Mouse (Mus musculus): ENCODE measurements at regions not wholly inside any gene's neighbourhood (a gene's known extent, or its start where the extent isn't known, plus 50 kb on each side); places are given as distances from the start of the nearest gene placed in this dataset.

DNA sequence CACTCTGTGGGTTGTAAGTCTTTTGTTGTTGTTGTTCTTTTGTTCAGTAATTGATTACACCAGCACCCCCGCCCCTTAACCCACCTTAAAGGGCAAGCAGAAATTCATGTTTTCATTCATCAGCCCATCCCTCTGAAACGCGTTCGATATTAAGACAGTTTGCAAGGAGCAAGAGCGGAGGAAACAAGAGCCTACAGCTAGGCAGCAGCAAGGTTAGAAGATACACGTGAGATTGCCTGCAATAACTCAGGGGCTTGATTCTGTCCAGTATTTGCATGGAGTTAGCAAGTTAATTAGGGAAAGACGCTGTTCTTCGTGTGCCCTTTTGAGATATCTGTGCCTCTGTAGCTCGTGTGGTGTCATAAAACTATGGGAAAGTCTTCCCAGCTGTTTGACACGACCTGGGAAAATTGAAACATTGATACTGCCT is 202.0 kb downstream of the Gm11146 start:
- no peak for DNase-seq (ENCODE audit: low spot score)

DNA sequence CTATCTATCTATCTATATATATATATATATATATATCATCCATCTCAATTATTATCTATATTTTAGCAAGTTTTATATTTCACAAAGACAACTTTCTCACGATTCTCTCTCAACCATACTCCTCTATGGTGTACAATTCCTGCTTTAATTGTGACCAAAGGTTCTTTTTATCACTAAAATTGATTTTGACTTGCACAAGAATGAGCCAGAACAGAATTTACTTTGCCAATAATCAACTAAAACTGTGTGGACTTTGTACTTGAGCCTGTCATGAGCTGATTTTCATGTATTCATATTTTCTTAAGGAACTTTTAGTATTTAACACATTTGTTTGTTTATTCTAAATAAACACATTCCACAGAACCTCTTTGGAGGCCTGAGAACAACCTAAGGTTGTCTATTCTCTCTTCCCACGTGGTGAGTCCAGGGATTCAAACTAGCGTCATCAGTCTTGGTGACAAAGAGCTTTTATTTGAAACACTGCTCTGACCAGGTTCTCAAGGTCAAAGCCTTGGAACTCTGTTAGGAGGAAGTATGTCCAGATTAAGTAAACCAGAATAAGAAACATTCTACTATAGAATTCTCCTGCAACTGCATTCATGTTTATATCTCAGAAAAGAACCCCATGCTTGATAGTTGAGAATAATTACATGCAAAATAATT is 207.7 kb downstream of the Gm11146 start:
- DNase-seq (ENCODE audit: low spot score): no peak

- DNase-seq (ENCODE audit: low spot score): no peak
Observed at GRCm38 (mm10) chr16:77393470-77393869, 208.4 kb downstream of the Gm11146 start.

DNA sequence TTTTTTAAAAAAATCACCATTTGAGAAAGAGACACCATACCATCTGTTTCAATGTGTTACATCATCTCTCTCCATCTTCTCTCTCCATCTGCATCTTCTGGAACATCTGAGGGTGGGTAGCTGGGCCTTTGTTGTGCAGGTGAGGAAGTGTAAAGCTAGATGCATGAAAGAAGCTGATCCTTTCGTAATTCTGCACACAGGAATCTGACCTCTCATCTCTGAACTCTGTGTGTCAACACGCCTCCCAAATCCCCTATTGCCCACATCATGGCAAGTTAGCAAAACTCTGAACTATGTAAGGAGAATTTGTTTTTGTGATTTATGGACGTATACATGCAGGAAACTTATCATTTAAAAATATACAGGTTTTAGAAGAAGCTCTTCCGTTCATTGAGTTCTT is 209.7 kb downstream of the Gm11146 start:
- no peak for DNase-seq (ENCODE audit: low spot score)

- DNase-seq (ENCODE audit: low spot score): no peak
Observed at GRCm38 (mm10) chr16:77384021-77384729, 217.7 kb downstream of the Gm11146 start.

DNA sequence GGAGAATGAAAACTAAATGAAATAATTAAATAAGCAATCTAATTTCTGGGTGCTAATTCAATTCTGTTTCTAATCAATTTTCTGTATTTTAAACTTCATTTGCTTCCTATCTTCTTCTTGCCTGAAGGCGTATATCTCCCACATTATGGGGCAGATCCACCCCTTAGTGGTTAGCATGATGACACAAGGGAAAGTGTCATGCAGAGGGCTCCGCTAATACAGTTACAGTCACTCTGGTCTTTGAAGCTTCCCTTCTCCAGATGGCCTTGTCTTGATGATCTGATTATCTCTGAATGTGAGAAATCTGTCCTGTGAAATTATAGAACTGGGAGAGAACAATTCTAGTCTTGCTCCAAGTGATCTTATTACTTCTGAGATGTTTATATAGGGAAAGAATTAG is 219.1 kb downstream of the Gm11146 start:
- DNase-seq (ENCODE audit: low spot score): no peak

- no peak for DNase-seq (ENCODE audit: low spot score)
Observed at GRCm38 (mm10) chr16:77372768-77373167, 229.1 kb downstream of the Gm11146 start.

GRCm38 (mm10) chr16:77369810-77370209 is 232.1 kb downstream of the Gm11146 start:
- no peak for DNase-seq (ENCODE audit: low spot score)

- DNase-seq (ENCODE audit: low spot score): no peak
Observed at GRCm38 (mm10) chr16:77365254-77365653, 236.6 kb downstream of the Gm11146 start.

DNA sequence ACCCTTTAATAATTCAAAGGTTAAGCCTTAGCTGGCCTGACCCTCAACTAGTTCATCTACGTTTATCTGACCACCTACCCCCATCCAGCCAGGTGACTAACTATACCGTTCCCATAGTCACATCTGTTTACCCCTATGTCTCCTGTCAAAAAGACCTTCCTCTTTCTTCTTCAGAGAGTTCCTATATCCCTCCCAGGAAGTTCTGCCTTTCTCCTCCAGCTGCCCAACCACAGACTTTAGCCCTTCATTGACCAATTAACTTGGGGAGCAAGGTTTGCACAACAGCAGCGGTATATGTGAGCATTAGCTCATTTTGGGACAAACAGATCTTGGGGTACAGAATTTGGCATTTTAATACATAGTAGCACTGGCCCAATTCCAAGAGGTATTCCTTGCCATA is 237.5 kb downstream of the Gm11146 start:
- no peak for DNase-seq (ENCODE audit: low spot score)

- no peak for DNase-seq (ENCODE audit: low spot score)
Observed at GRCm38 (mm10) chr16:77359190-77359589, 242.7 kb downstream of the Gm11146 start.

- DNase-seq (ENCODE audit: low spot score): no peak
Observed at GRCm38 (mm10) chr16:77355260-77355659, 246.6 kb downstream of the Gm11146 start.

DNA sequence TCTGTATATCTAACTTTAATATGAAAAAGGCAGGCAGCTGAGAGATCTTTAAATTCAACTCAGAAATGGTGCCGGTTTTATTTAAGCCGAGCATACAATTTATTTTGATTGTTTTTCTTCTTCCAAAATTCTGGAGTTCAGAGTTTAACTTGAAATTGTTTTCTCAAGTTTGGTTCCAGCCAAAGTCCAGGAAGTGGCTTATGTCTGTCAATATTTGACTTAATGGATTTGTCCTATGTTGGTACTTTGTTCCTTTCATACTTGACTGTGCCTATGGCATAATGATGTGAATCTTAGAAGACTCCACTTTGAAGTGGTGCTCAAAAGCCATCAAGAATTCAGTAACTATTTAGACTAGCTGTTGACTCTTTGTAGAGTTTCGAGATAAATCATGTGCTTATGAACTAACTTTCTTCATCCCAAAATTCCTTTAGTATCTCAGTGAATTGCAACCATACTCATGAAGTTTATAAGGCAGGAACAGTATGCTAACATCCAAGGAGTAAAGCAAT is 247.6 kb downstream of the Gm11146 start:
- no peak for DNase-seq (ENCODE audit: low spot score)

DNA sequence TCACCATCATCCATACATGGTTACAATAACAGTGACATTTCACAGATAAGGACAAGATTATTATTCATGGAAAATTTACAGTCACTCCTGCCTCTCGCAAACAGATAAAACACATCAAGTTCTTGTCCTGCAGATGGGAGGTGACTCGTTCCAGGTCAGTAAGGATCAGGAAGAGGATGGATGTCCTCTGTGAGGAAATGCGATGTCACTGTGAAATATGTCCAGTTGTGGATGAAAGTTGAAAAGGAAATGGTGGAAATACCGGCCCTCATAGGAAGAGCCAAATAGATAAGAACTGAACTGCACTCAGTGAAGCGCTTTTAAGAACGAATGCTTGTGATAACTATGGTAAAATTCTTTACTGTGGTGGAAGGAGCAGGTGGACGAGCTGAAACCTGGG is 255.8 kb downstream of the Gm11146 start:
- no peak for DNase-seq (ENCODE audit: low spot score)

DNA sequence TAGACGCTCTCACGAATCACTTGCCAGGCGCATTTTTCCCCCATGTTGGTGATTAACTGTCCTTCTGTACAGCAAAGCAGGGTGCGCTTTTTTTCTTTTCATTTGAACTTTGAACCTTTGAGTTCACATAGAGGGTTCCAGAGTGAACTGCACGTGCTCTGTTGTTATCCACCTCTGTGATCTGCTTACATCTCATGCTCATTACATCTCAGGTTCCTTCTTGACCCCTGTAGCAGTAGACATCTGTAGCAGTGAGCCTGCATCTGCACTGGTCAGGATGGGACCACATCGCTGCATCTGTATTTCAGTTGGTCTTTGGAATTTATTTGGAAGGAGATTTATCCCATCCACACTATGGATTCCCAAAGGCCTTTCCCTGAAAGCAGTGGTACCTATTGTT is 269.6 kb downstream of the Gm11146 start:
- no peak for DNase-seq (ENCODE audit: low spot score)

DNA sequence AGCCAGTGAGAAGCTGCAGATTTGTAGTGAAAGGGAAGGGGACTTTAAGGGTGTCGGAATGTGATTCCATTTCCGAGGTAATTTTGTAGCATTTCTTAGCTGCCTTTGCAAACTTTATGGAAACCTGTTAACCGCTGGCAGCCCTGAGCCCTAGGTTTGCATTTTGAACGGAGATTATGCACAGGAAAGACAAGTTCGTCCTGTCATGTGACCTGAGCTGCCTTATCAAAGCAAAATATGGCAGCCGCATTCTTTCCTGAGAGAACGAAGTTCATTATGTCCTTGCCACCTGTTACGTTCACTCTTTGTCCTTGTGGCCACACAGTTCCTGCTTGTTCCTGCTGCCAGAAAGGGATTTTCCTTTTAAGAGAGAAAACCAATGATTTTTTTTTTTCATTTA is 270.9 kb downstream of the Gm11146 start:
- DNase-seq (ENCODE audit: low spot score): no peak

DNA sequence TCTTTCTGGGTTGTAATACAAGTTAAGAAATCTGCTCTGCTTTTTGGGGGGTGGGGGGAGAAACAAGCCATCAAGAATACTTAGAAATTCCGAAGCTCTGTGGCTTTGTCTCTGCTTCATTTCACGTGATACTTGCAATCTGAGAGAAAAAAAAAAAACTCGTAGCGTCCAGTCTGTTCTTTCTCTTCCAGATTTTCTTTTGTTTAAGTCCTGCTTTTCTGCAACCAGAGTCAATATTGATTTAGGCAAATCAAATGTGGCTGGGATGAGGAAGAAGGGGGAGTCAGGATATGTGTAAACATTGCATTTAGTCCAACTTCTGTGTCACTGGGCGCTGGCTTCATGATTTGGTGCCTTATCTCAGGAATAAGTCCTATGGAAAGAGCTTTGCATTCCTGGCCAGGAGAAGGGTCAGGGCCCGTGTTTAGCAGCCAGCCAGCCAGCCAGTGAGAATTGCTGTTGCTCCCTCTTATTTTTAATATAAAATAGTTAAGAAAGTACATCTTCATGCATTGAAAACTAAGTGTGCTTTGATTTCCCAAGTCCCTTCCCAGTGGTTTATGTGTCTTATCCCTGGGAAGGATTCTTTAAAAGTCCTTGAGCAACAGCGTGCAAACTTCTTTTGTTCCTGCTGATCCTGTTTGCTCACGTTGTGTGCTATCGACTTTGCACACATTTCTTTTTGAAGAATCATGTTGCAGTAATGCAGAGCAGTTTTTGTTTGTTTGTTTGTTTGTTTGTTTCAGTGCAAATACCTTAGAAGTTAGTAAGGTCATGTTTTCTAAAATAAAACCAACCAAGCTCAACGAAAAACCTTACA is 272.0 kb downstream of the Gm11146 start:
- DNase-seq (ENCODE audit: low spot score): no peak

GRCm38 (mm10) chr16:77329160-77329691 is 272.7 kb downstream of the Gm11146 start:
- no peak for DNase-seq (ENCODE audit: low spot score)

GRCm38 (mm10) chr16:77328628-77329159 is 273.2 kb downstream of the Gm11146 start:
- DNase-seq (ENCODE audit: low spot score): no peak

- no peak for DNase-seq (ENCODE audit: low spot score)
Observed at GRCm38 (mm10) chr16:77328049-77328448, 273.8 kb downstream of the Gm11146 start.

GRCm38 (mm10) chr16:77322338-77322737 is 279.6 kb downstream of the Gm11146 start:
- no peak for DNase-seq (ENCODE audit: low spot score)

DNA sequence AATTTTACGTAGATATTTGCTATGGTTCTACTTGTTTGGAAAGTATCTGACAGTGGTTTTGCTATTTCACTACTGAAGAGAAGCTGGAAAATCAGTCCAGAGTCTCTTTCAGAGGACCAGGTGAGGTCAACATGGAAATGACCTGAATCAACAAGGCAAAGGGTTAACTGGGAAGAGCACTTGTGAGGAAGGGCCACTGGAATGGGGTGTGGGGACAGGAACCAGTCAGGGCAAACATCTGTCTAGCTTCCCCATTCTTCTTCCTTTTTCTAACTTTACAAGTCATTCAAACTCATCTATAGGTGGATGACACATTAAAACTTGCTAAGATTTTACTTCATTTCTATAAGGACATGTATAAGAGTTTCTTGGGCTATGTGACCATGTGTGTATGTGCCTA is 283.7 kb downstream of the Gm11146 start:
- DNase-seq (ENCODE audit: low spot score): no peak
